Mouse (Mus musculus) ES-E14 (cell line): ENCODE data around the gene Gm21800. TPM values are rescaled to one million over a fixed set of nuclear protein-coding genes. Genes with fewer than 3 reads are reported as not detected.
"Not testable (repeated sequence)": the region's sequence is repeated elsewhere in the genome, so short reads cannot be mapped to it uniquely, and the experiment has no call there.

ENCODE experiments used
- DNase-seq: peaks from one replicate; pipeline ENCODE4 v3.0.0-alpha.2; 2013; ENCODE audit warnings: low read depth, low spot score
- H3K27ac ChIP-seq: 2 replicates; pipeline ENCODE4 v1.5.1; 2012; ENCODE audit warnings: low read depth, mild to moderate bottlenecking, low read length, moderate library complexity, mixed read lengths; ENCODE audit not compliant: poor library complexity, insufficient read depth, severe bottlenecking
- H3K36me3 ChIP-seq: 2 replicates; pipeline ENCODE4 v1.6.1; 2012; ENCODE audit warnings: mild to moderate bottlenecking, low read length, moderate library complexity, mixed read lengths; ENCODE audit not compliant: control insufficient read depth, poor library complexity, insufficient read depth, severe bottlenecking
- H3K4me1 ChIP-seq, 2 experiments: fragments of 150-350 bp in 1 of 2; sonication (generic) in 1 of 2; 2 replicates each; pipeline ENCODE4 v1.6.1; 2012; ENCODE audit warnings: low read length in 2 of 2, mild to moderate bottlenecking in 1 of 2, mixed read lengths in 1 of 2; ENCODE audit not compliant: control insufficient read depth in 2 of 2, insufficient read depth in 2 of 2, poor library complexity in 1 of 2
- H3K4me3 ChIP-seq, 2 experiments: fragments of 150-350 bp in 1 of 2; sonication (generic) in 1 of 2; 2 replicates each; pipeline ENCODE4 v1.5.1; 2012; ENCODE audit warnings: low read length in 2 of 2, low read depth in 1 of 2, mild to moderate bottlenecking in 1 of 2, mixed read lengths in 1 of 2; ENCODE audit not compliant: insufficient read depth in 1 of 2, poor library complexity in 1 of 2, severe bottlenecking in 1 of 2
- H3K9ac ChIP-seq: 2 replicates; pipeline ENCODE4 v1.6.1; 2012; ENCODE audit warnings: low read depth, mild to moderate bottlenecking, low read length, mixed read lengths; ENCODE audit not compliant: poor library complexity, insufficient read depth, severe bottlenecking
- H3K9me3 ChIP-seq: fragments of 150-350 bp; sonication (generic); 2 replicates; pipeline ENCODE4 v1.6.1; 2012; ENCODE audit warnings: low read depth, mild to moderate bottlenecking, low read length; ENCODE audit not compliant: control insufficient read depth, insufficient read depth
- in situ Hi-C, 2 experiments: fragments of 600-800 bp; cut with MboI; formaldehyde crosslinking; loops; one replicate each; pipeline ENCODE4 v1.15.1; 2025; ENCODE audit warnings: low sequenced_read_pairs in 2 of 2, inconsistent platforms in 1 of 2; ENCODE audit not compliant: unreplicated experiment in 2 of 2
- total RNA-seq: library from RNA; depleted of rRNA; stranded (reverse); fragments of 300-350 nt; gene quantifications from 2 replicates; pipeline ENCODE4 v1.2.3, GENCODE M21; 2012; rRNA removed

Gm21800 gene
- total RNA-seq, result not detected in 2 replicates

DNA sequence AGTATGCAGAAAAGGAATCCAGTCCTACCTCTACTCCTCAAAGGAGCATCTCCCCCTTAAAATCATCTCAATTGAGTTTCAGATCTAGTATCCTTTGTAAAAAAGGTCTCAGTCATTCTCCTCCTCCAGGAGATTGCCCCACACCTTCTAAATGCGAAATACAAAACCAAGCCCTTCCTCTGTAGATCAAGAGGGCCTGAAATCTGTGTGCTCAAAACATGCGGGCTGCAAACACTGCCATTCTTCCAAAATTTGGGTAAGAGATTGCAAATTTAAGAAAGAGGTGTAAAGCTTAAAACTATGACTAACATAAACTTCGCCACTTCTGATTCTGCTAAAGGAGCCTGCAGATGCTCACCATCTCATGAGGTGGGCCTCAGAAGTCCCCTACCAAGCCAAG lies at the start of gene Gm21800:
Gene Gm21800 (plus strand): TSS at position 301 of the 400 bp plus-strand sequence.
- in situ Hi-C loops, H3K36me3 ChIP-seq, H3K4me3 ChIP-seq, H3K9me3 ChIP-seq, DNase-seq, H3K27ac ChIP-seq, H3K9ac ChIP-seq, H3K4me1 ChIP-seq: not testable (repeated sequence)
